Mouse (Mus musculus) stomach, embryonic 14.5 days (tissue): Measurements from ENCODE around the gene Slc22a2. TPM values are rescaled to one million over a fixed set of nuclear protein-coding genes. Genes with fewer than 3 reads are reported as not detected.
"Not testable (repeated sequence)": the region's sequence is repeated elsewhere in the genome, so short reads cannot be mapped to it uniquely, and the experiment has no call there.

ENCODE experiments used
- ATAC-seq: fragments of 200-750 bp; cut with Nextera tagmentation; 2 replicates; pipeline ENCODE4 v1.8.0; 2017; ENCODE audit warnings: low read depth, moderate TSS enrichment; ENCODE audit not compliant: insufficient number of reproducible peaks, insufficient read depth, low FRiP score
- H3K27ac ChIP-seq: fragments of 300-500 bp; sonication (generic); 2 replicates; pipeline ENCODE4 v1.5.1; 2014; ENCODE audit warnings: mild to moderate bottlenecking, low read length, moderate library complexity, mixed read lengths
- H3K27me3 ChIP-seq: fragments of 300-500 bp; sonication (generic); 2 replicates; pipeline ENCODE4 v1.6.1; 2014; ENCODE audit warnings: low read length, control low read depth, mixed read lengths; ENCODE audit not compliant: control insufficient read depth, insufficient read depth
- H3K36me3 ChIP-seq: fragments of 300-500 bp; sonication (generic); 2 replicates; pipeline ENCODE4 v1.6.1; 2014; ENCODE audit warnings: mild to moderate bottlenecking, control low read depth, low read length, moderate library complexity, mixed read lengths; ENCODE audit not compliant: control insufficient read depth, insufficient read depth
- H3K4me1 ChIP-seq: fragments of 300-500 bp; sonication (generic); 2 replicates; pipeline ENCODE4 v1.6.1; 2014; ENCODE audit warnings: low read length, control low read depth, mixed read lengths; ENCODE audit not compliant: control insufficient read depth, insufficient read depth
- H3K4me2 ChIP-seq: fragments of 300-500 bp; sonication (generic); replicated peaks from 2 replicates; pipeline ENCODE4 v1.6.1; 2014; ENCODE audit warnings: low read depth, low read length, control low read depth
- H3K4me3 ChIP-seq: fragments of 300-500 bp; sonication (generic); 2 replicates; pipeline ENCODE4 v1.5.1; 2014; ENCODE audit warnings: low read depth, low read length, control low read depth
- H3K9ac ChIP-seq: fragments of 300-500 bp; sonication (generic); replicated peaks from 2 replicates; pipeline ENCODE4 v1.6.1; 2014; ENCODE audit warnings: low read depth, mild to moderate bottlenecking, control low read depth, low read length, moderate library complexity, mixed read lengths
- H3K9me3 ChIP-seq: fragments of 300-500 bp; sonication (generic); 2 replicates; pipeline ENCODE4 v1.6.1; 2016; ENCODE audit warnings: low read depth, low read length, control low read depth; ENCODE audit not compliant: control insufficient read depth
- WGBS: fragments of 180-500 bp; shearing (Covaris S2); extraction: QIAGEN DNeasy Blood & Tissue Kit; methylation state at CpG from one replicate; pipeline ENCODE4 v1.1.7; 2014; 5-methylcytosine and 5-hydroxymethylcytosine counted together
- polyA plus RNA-seq: library from polyadenylated mRNA; unstranded; fragments of >200 nt; fragmentation: Nextera tagmentation; extraction: Ambion mirVana; gene quantifications from 2 replicates; pipeline ENCODE4 v1.2.1, GENCODE M21; 2014

Gene Slc22a2
- polyA plus RNA-seq, 1 experiment from 2014 or later: not detected

DNA sequence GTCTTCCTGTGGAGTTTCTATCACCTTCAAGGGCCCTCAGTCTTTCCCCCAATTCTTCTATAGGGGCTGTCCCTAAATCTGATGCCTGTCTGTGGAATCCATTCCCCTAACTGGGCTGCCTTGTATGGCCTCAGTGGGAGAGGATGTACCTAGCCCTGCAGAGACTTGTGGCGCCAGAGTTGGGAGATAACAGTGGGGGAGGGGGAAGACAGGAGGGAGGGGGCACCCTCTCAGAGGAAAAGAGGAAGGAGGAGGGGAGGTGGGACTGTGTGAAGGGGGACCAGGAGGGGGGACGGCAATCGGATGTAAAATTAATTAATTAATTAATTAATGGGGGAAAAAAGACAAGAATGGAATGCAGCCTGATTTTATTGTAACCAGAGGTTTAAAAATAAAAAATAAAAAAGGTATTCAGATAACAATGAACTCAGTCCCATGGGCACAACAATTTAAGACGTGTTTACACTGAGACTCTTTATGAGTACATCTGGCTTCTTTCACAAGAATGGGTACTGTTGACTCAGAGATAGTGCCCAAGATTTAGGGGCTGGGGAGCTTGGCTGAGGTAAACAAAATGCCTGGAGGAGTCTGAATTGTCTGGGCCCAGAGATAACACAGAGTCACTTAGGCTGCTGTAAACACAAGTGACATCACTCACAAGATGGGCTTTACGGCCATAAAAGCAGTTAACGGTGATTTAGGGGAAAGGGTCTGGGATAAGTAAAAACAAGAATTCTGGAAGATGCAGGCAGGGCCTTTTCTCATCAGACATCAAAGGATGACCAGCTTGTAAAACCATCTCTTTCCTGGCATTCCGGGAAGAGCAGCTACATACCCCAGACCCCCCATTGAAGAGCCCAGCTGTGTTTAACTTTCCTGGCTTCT lies 84.8 kb downstream of the Slc22a2 start:
- no peak for ATAC-seq
- H3K27ac ChIP-seq: no peak overlapping the region
- no peaks in the 10 kb centered on the region for H3K27me3 ChIP-seq
- no peaks in the 10 kb centered on the region for H3K36me3 ChIP-seq
- 22% methylated on average over 7 of the region's 7 CpGs for WGBS
- no peak overlapping the region for H3K4me3 ChIP-seq
- H3K4me2 ChIP-seq: no peak overlapping the region
- H3K9ac ChIP-seq: no peak overlapping the region
- peaks cover 10% of the 10 kb centered on the region for H3K4me1 ChIP-seq
- no peaks in the 10 kb centered on the region for H3K9me3 ChIP-seq

DNA sequence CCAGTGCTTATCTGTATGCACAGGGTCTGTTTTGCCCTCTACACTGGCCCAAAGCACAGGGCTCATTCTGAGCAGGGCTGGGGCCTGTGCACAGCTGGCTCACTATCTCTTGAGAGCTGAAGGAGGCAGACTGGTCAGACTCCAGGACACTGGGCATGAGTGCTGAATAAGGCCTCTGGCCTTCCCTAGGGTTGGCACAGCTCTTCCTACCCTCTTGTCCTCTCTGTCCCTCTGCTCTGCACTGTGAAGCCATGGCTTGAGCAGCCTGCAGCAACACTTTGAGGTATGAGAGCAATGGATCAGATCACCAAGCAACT lies 85.4 kb downstream of the Slc22a2 start:
- Histone ChIP-seq H3K4me1 (peaks cover 10% of the 10 kb centered on the region), H3K9ac (no peak overlapping the region), H3K27ac (no peak overlapping the region; the same call in 1 of the 2 replicates), H3K4me3 (no peak overlapping the region), H3K27me3 (no peaks in the 10 kb centered on the region), H3K4me2 (no peak overlapping the region), H3K9me3 (no peaks in the 10 kb centered on the region), H3K36me3 (no peaks in the 10 kb centered on the region)
- ATAC-seq: no peak

DNA sequence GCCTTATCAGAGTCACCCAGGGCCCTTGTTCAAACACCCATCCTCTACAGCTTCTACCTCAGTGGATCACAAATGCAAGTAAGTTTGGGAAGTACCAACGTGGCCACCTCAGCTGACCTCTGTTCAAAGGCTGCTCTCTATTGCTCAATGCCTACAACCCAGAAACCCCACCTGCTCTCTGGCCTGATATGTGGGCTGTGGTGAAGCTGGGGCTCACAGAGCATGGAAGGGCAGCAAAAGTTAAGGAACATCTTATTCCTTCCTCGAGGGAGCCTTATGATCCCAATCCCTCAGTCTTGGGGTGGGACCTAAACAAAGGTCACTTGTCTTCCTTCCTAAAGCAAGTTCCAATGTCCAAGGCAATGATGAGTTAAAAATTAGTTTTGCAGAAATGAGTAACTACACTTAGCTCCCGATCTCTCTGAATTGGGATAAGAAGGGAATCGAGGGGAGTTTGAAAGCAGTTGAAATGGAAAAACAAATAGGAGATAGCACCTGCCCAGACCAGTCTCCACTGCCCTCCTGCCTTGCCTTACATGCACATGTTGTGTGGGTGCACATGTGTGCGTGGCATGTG lies 87.2 kb downstream of the Slc22a2 start:
- H3K27me3 ChIP-seq: no peaks in the 10 kb centered on the region
- peaks cover 10% of the 10 kb centered on the region for H3K4me1 ChIP-seq
- no peak overlapping the region for H3K4me3 ChIP-seq
- no peak overlapping the region for H3K4me2 ChIP-seq
- H3K36me3 ChIP-seq: no peaks in the 10 kb centered on the region
- no peak overlapping the region for H3K27ac ChIP-seq
- H3K9ac ChIP-seq: no peak overlapping the region
- ATAC-seq: no peak
- WGBS: 74% methylated on average over 5 of the region's 5 CpGs
- no peaks in the 10 kb centered on the region for H3K9me3 ChIP-seq

DNA sequence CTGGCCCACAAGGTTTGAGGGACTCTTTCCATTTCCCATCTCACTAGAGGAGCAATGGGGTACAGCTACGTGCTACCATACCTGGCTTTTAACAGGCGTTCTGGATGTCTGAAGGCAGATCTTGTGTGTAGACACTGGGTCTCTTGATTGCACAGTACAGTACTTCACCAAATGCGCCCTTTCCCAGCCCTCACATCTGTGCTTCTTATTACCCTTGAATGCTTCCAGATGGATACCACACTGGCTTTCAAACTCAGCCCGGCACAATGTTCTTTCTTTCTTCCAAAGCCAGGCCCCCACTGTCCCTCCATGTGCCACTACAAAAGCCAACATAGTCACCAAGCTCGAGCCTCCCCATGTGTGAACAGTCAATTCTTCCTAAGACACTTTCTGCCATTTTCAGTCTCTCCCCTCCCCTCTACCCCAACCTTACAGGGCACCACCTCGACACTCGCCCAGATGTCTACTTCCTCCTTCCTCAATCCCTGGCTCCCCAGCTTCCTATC lies 88.4 kb downstream of the Slc22a2 start:
- Histone ChIP-seq H3K9ac (no peak overlapping the region), H3K4me3 (no peak overlapping the region), H3K4me1 (peaks cover 10% of the 10 kb centered on the region), H3K36me3 (no peaks in the 10 kb centered on the region), H3K27ac (no peak overlapping the region), H3K4me2 (no peak overlapping the region), H3K9me3 (no peaks in the 10 kb centered on the region), H3K27me3 (no peaks in the 10 kb centered on the region)
- no peak for ATAC-seq
- 80% methylated on average over 7 of the region's 7 CpGs for WGBS

DNA sequence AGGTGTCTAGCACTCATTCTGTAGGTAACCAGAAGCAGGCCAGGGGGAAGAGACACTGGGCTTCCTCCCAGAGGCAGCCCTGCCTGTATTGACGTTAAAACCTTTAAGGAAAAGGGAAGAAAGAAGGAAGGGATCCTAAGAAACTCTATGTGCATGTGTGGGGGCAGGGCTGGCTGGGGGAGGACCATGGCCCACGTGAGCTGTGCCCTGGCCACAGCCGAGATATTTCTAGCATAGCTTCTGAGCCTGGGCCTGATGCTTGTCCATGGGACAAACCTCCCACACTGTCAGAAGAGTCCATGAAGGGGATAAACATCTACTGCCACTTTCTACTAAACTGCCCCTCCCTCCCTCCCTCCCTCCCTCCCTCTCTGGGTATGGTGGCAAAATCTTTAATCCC lies 89.9 kb downstream of the Slc22a2 start:
- no peaks in the 10 kb centered on the region for H3K27me3 ChIP-seq
- ATAC-seq: no peak
- H3K4me1 ChIP-seq: peaks cover 6% of the 10 kb centered on the region
- no peak overlapping the region for H3K27ac ChIP-seq
- no peak overlapping the region for H3K9ac ChIP-seq
- no peaks in the 10 kb centered on the region for H3K9me3 ChIP-seq
- 58% methylated on average over 3 of the region's 3 CpGs for WGBS
- no peak overlapping the region for H3K4me3 ChIP-seq
- H3K4me2 ChIP-seq: no peak overlapping the region
- H3K36me3 ChIP-seq: no peaks in the 10 kb centered on the region

DNA sequence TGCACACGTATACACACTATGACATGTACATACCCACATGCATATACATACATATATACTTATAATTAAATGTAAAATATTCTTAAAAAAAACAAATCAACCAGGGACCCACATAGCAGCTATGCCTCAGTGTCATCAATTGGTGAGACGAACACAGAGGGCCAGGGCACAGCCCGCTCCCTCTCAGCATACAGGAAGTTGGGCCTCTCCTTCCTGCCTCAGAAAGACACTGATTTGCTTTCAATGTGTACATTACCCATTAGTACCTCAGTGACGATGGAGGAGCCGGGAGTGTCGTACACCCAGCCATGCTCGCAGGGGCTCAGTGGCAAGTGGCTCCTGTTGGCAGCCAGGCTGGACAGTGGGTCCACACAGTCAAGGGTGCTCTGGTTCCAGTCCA lies 91.0 kb downstream of the Slc22a2 start:
- H3K9me3 ChIP-seq, H3K9ac ChIP-seq, H3K4me1 ChIP-seq, H3K27ac ChIP-seq, H3K27me3 ChIP-seq, H3K36me3 ChIP-seq, H3K4me2 ChIP-seq, H3K4me3 ChIP-seq, ATAC-seq: not testable (repeated sequence)
- WGBS: 85% methylated on average over 7 of the region's 7 CpGs

DNA sequence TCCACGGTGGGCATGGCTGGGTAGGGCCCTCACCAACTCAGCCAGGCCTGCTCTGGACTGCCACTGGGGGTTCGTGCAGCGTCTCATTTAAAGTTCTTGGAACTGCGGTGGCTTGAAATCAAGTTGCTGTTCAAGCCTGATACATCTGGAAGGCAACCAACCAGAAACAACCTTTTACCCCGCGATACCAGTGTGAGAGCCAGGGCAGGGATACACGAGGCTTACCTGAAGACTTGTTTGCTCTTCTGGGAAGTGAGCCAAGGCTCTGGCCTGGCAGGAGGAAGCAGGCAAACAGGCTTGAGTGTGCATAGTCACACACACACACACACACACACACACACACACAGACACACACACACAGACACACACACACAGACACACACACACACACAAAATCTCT lies 91.7 kb downstream of the Slc22a2 start, which contains the start of gene Slc22a1:
Slc22a1 (minus strand) TSS at position 184 of the 400 bp plus-strand sequence.
- ATAC-seq: no peak
- Histone ChIP-seq H3K4me2 (no peak within 1 kb of the TSS), H3K9ac (no peak within 1 kb of the TSS), H3K4me3 (no peak within 1 kb of the TSS), H3K4me1 (no peaks in the 10 kb centered on the region), H3K36me3 (no peaks in the 10 kb centered on the region), H3K27ac (no peak within 1 kb of the TSS), H3K9me3 (no peaks in the 10 kb centered on the region), H3K27me3 (no peaks in the 10 kb centered on the region)
- 78% methylated on average over 7 of the region's 7 CpGs for WGBS

DNA sequence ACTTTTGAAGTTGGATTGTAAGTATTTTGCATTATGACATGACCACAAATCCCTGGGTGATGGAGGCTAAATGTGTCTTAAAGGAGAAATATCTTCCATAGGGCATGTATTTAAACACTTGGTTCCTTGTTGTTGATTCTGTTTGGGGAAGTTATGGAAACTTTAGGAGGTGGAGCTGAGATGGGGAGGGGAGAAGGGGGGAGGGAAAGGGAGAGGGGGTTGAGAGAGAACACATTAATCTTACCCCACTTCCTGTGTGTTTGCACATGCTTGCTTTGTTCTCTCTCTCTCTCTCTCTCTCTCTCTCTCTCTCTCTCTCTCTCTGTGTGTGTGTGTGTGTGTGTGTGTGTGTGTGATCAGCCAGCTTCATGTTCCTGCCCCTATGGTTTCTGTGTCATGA lies 93.2 kb downstream of the Slc22a2 start:
- Histone ChIP-seq H3K36me3 (peaks cover 3% of the 10 kb centered on the region; the same call in 1 of the 2 replicates), H3K4me2 (no peak overlapping the region), H3K4me1 (no peaks in the 10 kb centered on the region), H3K4me3 (no peak overlapping the region), H3K9ac (no peak overlapping the region), H3K27me3 (no peaks in the 10 kb centered on the region), H3K27ac (no peak overlapping the region), H3K9me3 (no peaks in the 10 kb centered on the region)
- no peak for ATAC-seq
